Mouse (Mus musculus): Measurements from ENCODE around the gene Mtss1l. TPM values are rescaled to one million over a fixed set of nuclear protein-coding genes. Genes with fewer than 3 reads are reported as not detected.
"Not testable (repeated sequence)": the region's sequence is repeated elsewhere in the genome, so short reads cannot be mapped to it uniquely, and the experiment has no call there.

Mtss1l gene
- total and polyA plus RNA-seq, 3 experiments = 0.64 to 0.66 TPM; not detected in 1

- in situ Hi-C loops (cut with MboI; ENCODE audit: low pct_ligation_motif_present, low pct_unique_long_range_greater_than_20kb, low sequenced_read_pairs) (no loop called here), dilution Hi-C loops (cut with MboI; ENCODE audit: extremely low pct_ligation_motif_present, extremely low pct_unique_long_range_greater_than_20kb, low sequenced_read_pairs) (no loop called here)
- DNase-seq (ENCODE audit: extremely low read depth) = no peak
- no peaks in the 10 kb centered on the region for H3K27me3 ChIP-seq (replicated peaks)
- H3K4me3 ChIP-seq (replicated peaks in 1 of 3; ENCODE audit: low read depth in 2 of 3, low read length in 2 of 3, poor library complexity in 1 of 3) = no peak overlapping the region
- H3K36me3 ChIP-seq (replicated peaks in 1 of 2; ENCODE audit: control insufficient read depth in 1 of 2, insufficient read depth in 1 of 2, low read length in 1 of 2) = no peaks in the 10 kb centered on the region
- TF ChIP-seq KAT2A (IDR thresholded peaks at IDR 0.05; ENCODE audit: insufficient replicate concordance, low read length) = no peak
- peak in 1 of 2 experiments; percentile 19; a peak in 2 of 4 replicates for TF ChIP-seq CTCF (conservative IDR thresholded peaks at IDR 0.05 in 1 of 2, IDR thresholded peaks at IDR 0.05 in 1 of 2; ENCODE audit: low read depth in 2 of 2, low read length in 2 of 2)
- peaks cover 5 to 18% of the 10 kb centered on the region in 2 experiments; a peak in 3 of 4 replicates for H3K4me1 ChIP-seq (ENCODE audit: control insufficient read depth in 1 of 2, insufficient read depth in 2 of 2)
- no peak overlapping the region for H3K9ac ChIP-seq (ENCODE audit: insufficient read depth, low read depth)
- peaks cover 5% of the 10 kb centered on the region for H3K9me3 ChIP-seq (replicated peaks; ENCODE audit: low read length)
- no peak overlapping the region for H3K4me2 ChIP-seq (ENCODE audit: insufficient read depth, low read depth, poor library complexity, severe bottlenecking)
- H3K79me2 ChIP-seq (replicated peaks; ENCODE audit: control insufficient read depth, extremely low read depth, insufficient read depth, poor library complexity, severe bottlenecking) = no peaks in the 10 kb centered on the region
- no peak overlapping the region for H3K27ac ChIP-seq (ENCODE audit: insufficient read depth, low read depth)
Measured at GRCm38 (mm10) chr8:110776335-110776734, 55.1 kb downstream of the Mtss1l start.

GRCm38 (mm10) chr8:110779924-110780718 is 58.8 kb downstream of the Mtss1l start:
- H3K4me3 ChIP-seq (replicated peaks in 1 of 3; ENCODE audit: low read depth in 2 of 3, low read length in 2 of 3, poor library complexity in 1 of 3) = no peak overlapping the region
- TF ChIP-seq TBP (conservative IDR thresholded peaks at IDR 0.05; ENCODE audit: low read depth, low read length) (no peak), E2F4 (IDR thresholded peaks at IDR 0.05; ENCODE audit: insufficient replicate concordance, low read depth, low read length) (no peak), ELF1 (IDR thresholded peaks at IDR 0.05; ENCODE audit: low read depth, low read length) (no peak), TCF12 (IDR thresholded peaks at IDR 0.05; ENCODE audit: low read depth, low read length) (no peak), CHD1 (IDR thresholded peaks at IDR 0.05; ENCODE audit: low read depth, low read length) (no peak), MAFK (IDR thresholded peaks at IDR 0.05; ENCODE audit: insufficient replicate concordance, low read length) (no peak), ZC3H11A (IDR thresholded peaks at IDR 0.05; ENCODE audit: low read depth, low read length) (no peak)
- no peak for DNase-seq (ENCODE audit: extremely low read depth)
- no peak overlapping the region for H3K9ac ChIP-seq (ENCODE audit: insufficient read depth, low read depth)
- H3K36me3 ChIP-seq (replicated peaks in 1 of 2; ENCODE audit: control insufficient read depth in 1 of 2, insufficient read depth in 1 of 2, low read length in 1 of 2) = no peaks in the 10 kb centered on the region
- H3K79me2 ChIP-seq (replicated peaks; ENCODE audit: control insufficient read depth, extremely low read depth, insufficient read depth, poor library complexity, severe bottlenecking) = no peaks in the 10 kb centered on the region
- peaks cover 0 to 14% of the 10 kb centered on the region in 2 experiments; a peak in 2 of 4 replicates for H3K4me1 ChIP-seq (ENCODE audit: control insufficient read depth in 1 of 2, insufficient read depth in 2 of 2)
- dilution Hi-C loops (cut with MboI; ENCODE audit: extremely low pct_ligation_motif_present, extremely low pct_unique_long_range_greater_than_20kb, low sequenced_read_pairs) = no loop called here
- peaks cover 5% of the 10 kb centered on the region for H3K9me3 ChIP-seq (replicated peaks; ENCODE audit: low read length)
- H3K27me3 ChIP-seq (replicated peaks) = no peaks in the 10 kb centered on the region
- no peak overlapping the region for H3K4me2 ChIP-seq (ENCODE audit: insufficient read depth, low read depth, poor library complexity, severe bottlenecking)
- in situ Hi-C loops (cut with MboI; ENCODE audit: low pct_ligation_motif_present, low pct_unique_long_range_greater_than_20kb, low sequenced_read_pairs) = no loop called here
- no peak overlapping the region for H3K27ac ChIP-seq (ENCODE audit: insufficient read depth, low read depth)

- Histone ChIP-seq H3K79me2 (replicated peaks; ENCODE audit: control insufficient read depth, extremely low read depth, insufficient read depth, poor library complexity, severe bottlenecking) (no peaks in the 10 kb centered on the region), H3K4me3 (replicated peaks in 1 of 3; ENCODE audit: low read depth in 2 of 3, low read length in 2 of 3, poor library complexity in 1 of 3) (no peak overlapping the region), H3K9ac (ENCODE audit: insufficient read depth, low read depth) (no peak overlapping the region), H3K27me3 (replicated peaks) (no peaks in the 10 kb centered on the region), H3K4me1 (ENCODE audit: control insufficient read depth in 1 of 2, insufficient read depth in 2 of 2) (peaks cover 4 to 20% of the 10 kb centered on the region in 2 experiments), H3K27ac (ENCODE audit: insufficient read depth, low read depth) (no peak overlapping the region), H3K36me3 (replicated peaks in 1 of 2; ENCODE audit: control insufficient read depth in 1 of 2, insufficient read depth in 1 of 2, low read length in 1 of 2) (no peaks in the 10 kb centered on the region), H3K9me3 (replicated peaks; ENCODE audit: low read length) (no peaks in the 10 kb centered on the region), H3K4me2 (ENCODE audit: insufficient read depth, low read depth, poor library complexity, severe bottlenecking) (no peak overlapping the region; the same call in 1 of the 2 replicates)
- DNase-seq (ENCODE audit: extremely low read depth) = no peak
- in situ Hi-C loops (cut with MboI; ENCODE audit: low pct_ligation_motif_present, low pct_unique_long_range_greater_than_20kb, low sequenced_read_pairs) (no loop called here), dilution Hi-C loops (cut with MboI; ENCODE audit: extremely low pct_ligation_motif_present, extremely low pct_unique_long_range_greater_than_20kb, low sequenced_read_pairs) (no loop called here)
- TF ChIP-seq ETS1 (conservative IDR thresholded peaks at IDR 0.05; ENCODE audit: low read depth, low read length) (no peak), E2F4 (IDR thresholded peaks at IDR 0.05; ENCODE audit: insufficient replicate concordance, low read depth, low read length) (no peak), MXI1 (IDR thresholded peaks at IDR 0.05; ENCODE audit: low read depth, low read length) (no peak), HCFC1 (IDR thresholded peaks at IDR 0.05; ENCODE audit: low read depth, low read length) (no peak), EP300 (IDR thresholded peaks at IDR 0.05; ENCODE audit: low read length) (no peak), SIN3A (IDR thresholded peaks at IDR 0.05; ENCODE audit: low read length) (no peak), TBP (conservative IDR thresholded peaks at IDR 0.05; ENCODE audit: low read depth, low read length) (no peak), PAX5 (IDR thresholded peaks at IDR 0.05; ENCODE audit: low read length) (no peak), UBTF (IDR thresholded peaks at IDR 0.05; ENCODE audit: low read depth, low read length) (no peak)
Measured at GRCm38 (mm10) chr8:110785366-110785765, 64.1 kb downstream of the Mtss1l start.

- H3K27me3 ChIP-seq (replicated peaks); H3K27ac ChIP-seq (ENCODE audit: insufficient read depth, low read depth); H3K4me2 ChIP-seq (ENCODE audit: insufficient read depth, low read depth, poor library complexity, severe bottlenecking); H3K9me3 ChIP-seq (replicated peaks; ENCODE audit: low read length); DNase-seq (ENCODE audit: extremely low read depth); in situ Hi-C loops (cut with MboI; ENCODE audit: low pct_ligation_motif_present, low pct_unique_long_range_greater_than_20kb, low sequenced_read_pairs); H3K4me3 ChIP-seq (replicated peaks in 1 of 3; ENCODE audit: low read depth in 2 of 3, low read length in 2 of 3, poor library complexity in 1 of 3); H3K36me3 ChIP-seq (replicated peaks in 1 of 2; ENCODE audit: control insufficient read depth in 1 of 2, insufficient read depth in 1 of 2, low read length in 1 of 2); dilution Hi-C loops (cut with MboI; ENCODE audit: extremely low pct_ligation_motif_present, extremely low pct_unique_long_range_greater_than_20kb, low sequenced_read_pairs); H3K9ac ChIP-seq (ENCODE audit: insufficient read depth, low read depth); H3K79me2 ChIP-seq (replicated peaks; ENCODE audit: control insufficient read depth, extremely low read depth, insufficient read depth, poor library complexity, severe bottlenecking): not testable (repeated sequence)
- peaks cover 4 to 20% of the 10 kb centered on the region in 2 experiments for H3K4me1 ChIP-seq (ENCODE audit: control insufficient read depth in 1 of 2, insufficient read depth in 2 of 2)
Measured at GRCm38 (mm10) chr8:110786501-110786900, 65.2 kb downstream of the Mtss1l start.

All from CH12.LX (cell line).